Mouse (Mus musculus): ENCODE results near the gene Fam19a2. TPM values are rescaled to one million over a fixed set of nuclear protein-coding genes. Genes with fewer than 3 reads are reported as not detected.

Fam19a2 gene
- polyA plus RNA-seq, 1 experiment from 2014 or later: 4.4 TPM

- Histone ChIP-seq H3K4me3 (replicated peaks) (no peak overlapping the region), H3K27me3 (no peaks in the 10 kb centered on the region), H3K4me2 (no peak overlapping the region), H3K27ac (no peak overlapping the region), H3K36me3 (no peaks in the 10 kb centered on the region), H3K9me3 (replicated peaks) (no peaks in the 10 kb centered on the region), H3K4me1 (no peaks in the 10 kb centered on the region), H3K9ac (no peak overlapping the region)
- ATAC-seq (replicated peaks; ENCODE audit: low FRiP score): no peak
- 73% methylated on average over 5 of the region's 5 CpGs for WGBS
Measured at GRCm38 (mm10) chr10:123460466-123460865, 196.7 kb downstream of the Fam19a2 start.

GRCm38 (mm10) chr10:123462305-123462704, 198.5 kb downstream of the Fam19a2 start:
- ATAC-seq (replicated peaks; ENCODE audit: low FRiP score): no peak
- H3K36me3 ChIP-seq: no peaks in the 10 kb centered on the region
- no peaks in the 10 kb centered on the region for H3K4me1 ChIP-seq
- H3K4me3 ChIP-seq (replicated peaks): no peak overlapping the region
- no peak overlapping the region for H3K9ac ChIP-seq
- no peak overlapping the region for H3K4me2 ChIP-seq
- WGBS: 90% methylated on average over 3 of the region's 3 CpGs
- no peaks in the 10 kb centered on the region for H3K9me3 ChIP-seq (replicated peaks)
- no peak overlapping the region for H3K27ac ChIP-seq
- H3K27me3 ChIP-seq: no peaks in the 10 kb centered on the region

- H3K4me2 ChIP-seq: no peak overlapping the region
- no peaks in the 10 kb centered on the region for H3K9me3 ChIP-seq (replicated peaks)
- no peak overlapping the region for H3K4me3 ChIP-seq (replicated peaks)
- 83% methylated on average over 3 of the region's 3 CpGs for WGBS
- no peaks in the 10 kb centered on the region for H3K4me1 ChIP-seq
- ATAC-seq (replicated peaks; ENCODE audit: low FRiP score): no peak
- no peaks in the 10 kb centered on the region for H3K27me3 ChIP-seq
- H3K9ac ChIP-seq: no peak overlapping the region
- H3K27ac ChIP-seq: no peak overlapping the region
- H3K36me3 ChIP-seq: no peaks in the 10 kb centered on the region
Measured at GRCm38 (mm10) chr10:123514749-123515148, 251.0 kb downstream of the Fam19a2 start.

- Histone ChIP-seq H3K4me2 (no peak overlapping the region), H3K9me3 (replicated peaks) (0 out of 2 replicates have a peak, but pooled peaks cover 3% of the 10 kb centered on the region), H3K4me3 (replicated peaks) (no peak overlapping the region), H3K4me1 (no peaks in the 10 kb centered on the region), H3K36me3 (no peaks in the 10 kb centered on the region), H3K27ac (no peak overlapping the region), H3K27me3 (no peaks in the 10 kb centered on the region), H3K9ac (no peak overlapping the region)
- WGBS: 93% methylated on average over 2 of the region's 2 CpGs
- ATAC-seq (replicated peaks; ENCODE audit: low FRiP score): no peak
Measured at GRCm38 (mm10) chr10:123520613-123521012, 256.8 kb downstream of the Fam19a2 start.

GRCm38 (mm10) chr10:123521203-123521602, 257.4 kb downstream of the Fam19a2 start:
- no peak for ATAC-seq (replicated peaks; ENCODE audit: low FRiP score)
- H3K9me3 ChIP-seq (replicated peaks): 0 out of 2 replicates have a peak, but pooled peaks cover 3% of the 10 kb centered on the region
- no peak overlapping the region for H3K27ac ChIP-seq

GRCm38 (mm10) chr10:123525424-123525823, 261.6 kb downstream of the Fam19a2 start:
- 0 out of 2 replicates have a peak, but pooled peaks have one; percentile 36 for ATAC-seq (replicated peaks; ENCODE audit: low FRiP score)
- Histone ChIP-seq H3K9ac (no peak overlapping the region), H3K4me1 (no peaks in the 10 kb centered on the region), H3K27ac (no peak overlapping the region), H3K27me3 (no peaks in the 10 kb centered on the region), H3K9me3 (replicated peaks) (0 out of 2 replicates have a peak, but pooled peaks cover 3% of the 10 kb centered on the region), H3K4me3 (replicated peaks) (no peak overlapping the region), H3K36me3 (no peaks in the 10 kb centered on the region), H3K4me2 (no peak overlapping the region)
- 52% methylated on average over 5 of the region's 5 CpGs for WGBS

More at GRCm38 (mm10) chr10:123521203-123521602, 257.4 kb downstream of the Fam19a2 start:
- no peak overlapping the region for H3K4me3 ChIP-seq (replicated peaks)
- H3K27me3 ChIP-seq: no peaks in the 10 kb centered on the region
- 94% methylated on average over 6 of the region's 6 CpGs for WGBS
- no peak overlapping the region for H3K4me2 ChIP-seq
- H3K9ac ChIP-seq: no peak overlapping the region
- no peaks in the 10 kb centered on the region for H3K36me3 ChIP-seq
- no peaks in the 10 kb centered on the region for H3K4me1 ChIP-seq

GRCm38 (mm10) chr10:123526059-123526458, 262.3 kb downstream of the Fam19a2 start:
- H3K27me3 ChIP-seq: no peaks in the 10 kb centered on the region
- H3K4me3 ChIP-seq (replicated peaks): no peak overlapping the region
- no peaks in the 10 kb centered on the region for H3K36me3 ChIP-seq
- no peak for ATAC-seq (replicated peaks; ENCODE audit: low FRiP score)
- no peak overlapping the region for H3K9ac ChIP-seq
- no peak overlapping the region for H3K4me2 ChIP-seq
- no peak overlapping the region for H3K27ac ChIP-seq
- H3K9me3 ChIP-seq (replicated peaks): 0 out of 2 replicates have a peak, but pooled peaks cover 3% of the 10 kb centered on the region
- no peaks in the 10 kb centered on the region for H3K4me1 ChIP-seq
- WGBS: 53% methylated on average over 3 of the region's 3 CpGs

- no peak for ATAC-seq (replicated peaks; ENCODE audit: low FRiP score)
- no peaks in the 10 kb centered on the region for H3K4me1 ChIP-seq
- H3K36me3 ChIP-seq: no peaks in the 10 kb centered on the region
- H3K27ac ChIP-seq: no peak overlapping the region
- WGBS: 51% methylated on average over 4 of the region's 4 CpGs
- no peak overlapping the region for H3K4me2 ChIP-seq
- no peak overlapping the region for H3K9ac ChIP-seq
- H3K9me3 ChIP-seq (replicated peaks): no peaks in the 10 kb centered on the region
- no peaks in the 10 kb centered on the region for H3K27me3 ChIP-seq
- H3K4me3 ChIP-seq (replicated peaks): no peak overlapping the region
Measured at GRCm38 (mm10) chr10:123536143-123536542, 272.3 kb downstream of the Fam19a2 start.

- 55% methylated on average over 6 of the region's 6 CpGs for WGBS
- Histone ChIP-seq H3K4me3 (replicated peaks) (no peak overlapping the region), H3K36me3 (no peaks in the 10 kb centered on the region), H3K9me3 (replicated peaks) (no peaks in the 10 kb centered on the region), H3K4me1 (0 out of 2 replicates have a peak, but pooled peaks cover 3% of the 10 kb centered on the region), H3K9ac (no peak overlapping the region), H3K4me2 (no peak overlapping the region), H3K27ac (no peak overlapping the region), H3K27me3 (no peaks in the 10 kb centered on the region)
- no peak for ATAC-seq (replicated peaks; ENCODE audit: low FRiP score)
Measured at GRCm38 (mm10) chr10:123548391-123548790, 284.6 kb downstream of the Fam19a2 start.

GRCm38 (mm10) chr10:123567677-123568076, 303.9 kb downstream of the Fam19a2 start:
- ATAC-seq (replicated peaks; ENCODE audit: low FRiP score): no peak
- Histone ChIP-seq H3K27ac (no peak overlapping the region), H3K27me3 (no peaks in the 10 kb centered on the region), H3K4me2 (no peak overlapping the region), H3K4me1 (peaks cover 28% of the 10 kb centered on the region), H3K9ac (no peak overlapping the region), H3K36me3 (no peaks in the 10 kb centered on the region), H3K4me3 (replicated peaks) (no peak overlapping the region), H3K9me3 (replicated peaks) (no peaks in the 10 kb centered on the region)
- WGBS: 37% methylated on average over 1 of the region's 1 CpGs

GRCm38 (mm10) chr10:123570616-123571188, 306.9 kb downstream of the Fam19a2 start:
- 30% methylated on average over 10 of the region's 10 CpGs for WGBS
- Histone ChIP-seq H3K36me3 (no peaks in the 10 kb centered on the region), H3K4me3 (replicated peaks) (no peak overlapping the region), H3K4me2 (peak overlapping the region; percentile 16; the same call in 1 of the 2 replicates), H3K9me3 (replicated peaks) (no peaks in the 10 kb centered on the region), H3K4me1 (peaks cover 30% of the 10 kb centered on the region), H3K27me3 (no peaks in the 10 kb centered on the region), H3K9ac (no peak overlapping the region), H3K27ac (peak overlapping the region; percentile 19)
- ATAC-seq (replicated peaks; ENCODE audit: low FRiP score): peak; percentile 55; the same call in 1 of the 2 replicates

- Histone ChIP-seq H3K36me3 (no peaks in the 10 kb centered on the region), H3K4me2 (no peak overlapping the region), H3K27ac (peak overlapping the region; percentile 10; the same call in 1 of the 2 replicates), H3K4me1 (peaks cover 30% of the 10 kb centered on the region), H3K9ac (no peak overlapping the region), H3K9me3 (replicated peaks) (no peaks in the 10 kb centered on the region), H3K27me3 (no peaks in the 10 kb centered on the region), H3K4me3 (replicated peaks) (no peak overlapping the region)
- no peak for ATAC-seq (replicated peaks; ENCODE audit: low FRiP score)
- WGBS: 70% methylated on average over 7 of the region's 7 CpGs
Measured at GRCm38 (mm10) chr10:123572342-123573070, 308.7 kb downstream of the Fam19a2 start.
